Mouse (Mus musculus): ENCODE measurements around the gene Ap1s3. TPM values are rescaled to one million over a fixed set of nuclear protein-coding genes. Genes with fewer than 3 reads are reported as not detected.
"Not testable (repeated sequence)": the region's sequence is repeated elsewhere in the genome, so short reads cannot be mapped to it uniquely, and the experiment has no call there.

Ap1s3 gene
- polyA plus RNA-seq, 1 experiment = 1.8 TPM

DNA sequence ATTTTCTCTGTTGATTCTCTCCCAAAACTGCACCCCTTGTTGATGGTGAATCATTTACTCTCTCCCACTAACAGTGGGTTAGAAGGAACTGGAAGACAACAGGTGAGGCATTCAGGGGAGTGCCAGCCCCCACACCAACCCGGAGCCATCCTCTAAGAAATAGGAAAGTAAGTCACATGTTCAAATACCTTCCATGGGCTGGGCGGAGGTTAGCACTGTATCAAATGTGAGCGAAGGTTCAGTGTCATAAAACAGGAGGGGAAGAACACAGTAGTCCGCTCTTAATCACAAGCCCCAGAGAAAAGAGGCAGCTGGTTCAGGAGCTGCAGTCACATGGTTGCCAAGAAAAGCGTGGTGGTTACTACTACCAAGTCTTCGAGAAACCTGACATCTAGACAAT lies 32.7 kb downstream of the Ap1s3 start:
- DNase-seq = no peak
- no peak overlapping the region for H3K27ac ChIP-seq (ENCODE audit: insufficient read depth, low read length)
- H3K4me3 ChIP-seq (replicated peaks; ENCODE audit: insufficient read depth, low read depth, low read length) = no peak overlapping the region
- H3K4me1 ChIP-seq (ENCODE audit: control insufficient read depth, insufficient read depth, low read length) = no peaks in the 10 kb centered on the region
- TF ChIP-seq CTCF (IDR thresholded peaks at IDR 0.05; ENCODE audit: borderline replicate concordance, insufficient read depth, low read depth, low read length) = no peak
- TF ChIP-seq POLR2A (IDR thresholded peaks at IDR 0.05; ENCODE audit: borderline replicate concordance, insufficient read depth, low read length) = no peak
- no peaks in the 10 kb centered on the region for H3K27me3 ChIP-seq (ENCODE audit: control insufficient read depth, insufficient read depth, low read length)
- WGBS = 86% methylated on average over 6 of the region's 6 CpGs

DNA sequence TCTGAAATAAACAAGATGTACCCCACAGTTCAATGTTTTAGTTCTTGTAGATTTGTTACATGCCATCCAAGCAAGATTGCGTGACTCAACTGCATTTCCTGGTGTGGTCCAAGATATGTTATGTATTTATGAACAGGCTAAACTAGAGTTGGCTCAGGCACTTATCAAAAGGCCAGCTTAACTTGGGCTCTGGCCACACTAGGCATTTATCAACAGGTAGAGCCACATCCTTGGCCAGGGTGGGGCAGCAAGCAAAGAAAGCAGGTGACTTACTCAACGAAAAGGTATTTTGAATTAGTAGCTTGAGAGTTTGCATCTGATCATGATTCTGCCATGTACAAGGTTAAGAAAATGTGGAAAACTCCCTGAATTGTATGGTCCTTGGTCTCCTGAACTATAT lies 34.0 kb downstream of the Ap1s3 start:
- no peaks in the 10 kb centered on the region for H3K27me3 ChIP-seq (ENCODE audit: control insufficient read depth, insufficient read depth, low read length)
- WGBS = 100% methylated on average over 2 of the region's 2 CpGs
- TF ChIP-seq POLR2A (IDR thresholded peaks at IDR 0.05; ENCODE audit: borderline replicate concordance, insufficient read depth, low read length) (no peak), CTCF (IDR thresholded peaks at IDR 0.05; ENCODE audit: borderline replicate concordance, insufficient read depth, low read depth, low read length) (no peak)
- no peak overlapping the region for H3K27ac ChIP-seq (ENCODE audit: insufficient read depth, low read length)
- no peaks in the 10 kb centered on the region for H3K4me1 ChIP-seq (ENCODE audit: control insufficient read depth, insufficient read depth, low read length)
- no peak overlapping the region for H3K4me3 ChIP-seq (replicated peaks; ENCODE audit: insufficient read depth, low read depth, low read length)
- no peak for DNase-seq

DNA sequence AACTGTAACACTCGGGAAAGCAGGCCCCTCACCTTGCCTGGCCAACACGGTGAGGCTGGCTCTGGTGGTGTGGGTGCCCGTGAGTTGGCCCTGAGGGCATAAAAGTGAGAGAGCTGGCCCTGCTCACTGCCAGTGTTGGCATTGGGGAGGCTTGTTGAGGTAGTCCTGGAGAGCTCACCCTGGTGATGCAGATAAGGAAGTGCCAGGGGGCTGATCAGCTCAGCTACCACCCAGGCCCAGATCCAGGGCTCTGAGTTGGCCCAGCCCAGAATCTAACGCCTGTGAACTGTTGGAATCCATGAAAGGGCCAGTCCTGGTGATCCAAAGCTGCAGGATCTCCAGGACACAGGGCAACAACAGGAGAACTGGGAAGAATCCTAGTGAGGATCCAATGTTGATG lies 40.3 kb downstream of the Ap1s3 start:
- no peak overlapping the region for H3K27ac ChIP-seq (ENCODE audit: insufficient read depth, low read length)
- H3K4me3 ChIP-seq (replicated peaks; ENCODE audit: insufficient read depth, low read depth, low read length) = no peak overlapping the region
- H3K4me1 ChIP-seq (ENCODE audit: control insufficient read depth, insufficient read depth, low read length) = no peaks in the 10 kb centered on the region
- no peak for DNase-seq
- TF ChIP-seq POLR2A (IDR thresholded peaks at IDR 0.05; ENCODE audit: borderline replicate concordance, insufficient read depth, low read length) = no peak
- no peak for TF ChIP-seq CTCF (IDR thresholded peaks at IDR 0.05; ENCODE audit: borderline replicate concordance, insufficient read depth, low read depth, low read length)
- WGBS = 83% methylated on average over 4 of the region's 4 CpGs
- no peaks in the 10 kb centered on the region for H3K27me3 ChIP-seq (ENCODE audit: control insufficient read depth, insufficient read depth, low read length)

DNA sequence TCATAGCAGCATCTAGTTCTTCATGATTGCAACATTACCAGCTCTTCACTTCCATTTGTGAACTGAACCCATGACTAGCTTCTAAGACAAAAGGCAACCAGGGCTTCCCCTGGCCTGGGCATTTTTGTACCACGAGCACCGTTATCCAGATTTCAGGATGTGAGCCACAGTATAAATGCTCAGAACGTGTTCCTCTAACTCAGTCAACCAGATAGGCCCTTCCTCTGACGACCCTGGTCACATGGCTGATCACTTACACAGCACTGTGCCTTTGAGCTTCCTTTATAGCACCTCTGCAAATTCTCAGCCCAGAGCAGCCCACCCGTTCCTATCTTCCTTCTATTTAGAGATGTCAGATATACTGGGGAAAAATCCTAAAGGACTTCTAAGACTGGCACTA lies 42.0 kb downstream of the Ap1s3 start:
- Histone ChIP-seq H3K27me3 (ENCODE audit: control insufficient read depth, insufficient read depth, low read length) (no peaks in the 10 kb centered on the region), H3K4me3 (replicated peaks; ENCODE audit: insufficient read depth, low read depth, low read length) (no peak overlapping the region), H3K4me1 (ENCODE audit: control insufficient read depth, insufficient read depth, low read length) (no peaks in the 10 kb centered on the region), H3K27ac (ENCODE audit: insufficient read depth, low read length) (no peak overlapping the region)
- TF ChIP-seq CTCF (IDR thresholded peaks at IDR 0.05; ENCODE audit: borderline replicate concordance, insufficient read depth, low read depth, low read length) = no peak
- TF ChIP-seq POLR2A (IDR thresholded peaks at IDR 0.05; ENCODE audit: borderline replicate concordance, insufficient read depth, low read length) = no peak
- WGBS = 85% methylated on average over 5 of the region's 5 CpGs
- DNase-seq = no peak

DNA sequence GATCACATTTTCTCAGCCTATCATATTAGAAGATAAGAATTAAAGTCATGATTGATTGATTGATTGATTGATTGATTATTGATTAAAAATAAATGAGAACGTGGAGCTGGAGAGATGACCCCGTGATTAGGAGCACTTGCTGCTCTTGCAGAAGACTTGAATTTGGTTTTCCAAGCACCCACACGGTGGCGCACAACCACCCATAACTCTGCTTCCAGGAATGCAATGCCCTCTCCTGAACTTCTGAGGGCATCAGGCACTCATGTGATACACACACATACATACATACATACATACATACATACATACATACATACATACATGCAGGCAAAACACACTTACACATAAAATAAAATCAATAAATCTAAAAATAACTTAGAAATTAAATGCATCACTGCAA lies 45.6 kb downstream of the Ap1s3 start:
- no peaks in the 10 kb centered on the region for H3K4me1 ChIP-seq (ENCODE audit: control insufficient read depth, insufficient read depth, low read length)
- H3K27me3 ChIP-seq (ENCODE audit: control insufficient read depth, insufficient read depth, low read length) = no peaks in the 10 kb centered on the region
- WGBS = 71% methylated on average over 4 of the region's 4 CpGs
- H3K4me3 ChIP-seq (replicated peaks; ENCODE audit: insufficient read depth, low read depth, low read length) = no peak overlapping the region
- peak; percentile 37; the same call in 1 of the 2 replicates for TF ChIP-seq CTCF (IDR thresholded peaks at IDR 0.05; ENCODE audit: borderline replicate concordance, insufficient read depth, low read depth, low read length)
- no peak for TF ChIP-seq POLR2A (IDR thresholded peaks at IDR 0.05; ENCODE audit: borderline replicate concordance, insufficient read depth, low read length)
- no peak for DNase-seq
- H3K27ac ChIP-seq (ENCODE audit: insufficient read depth, low read length) = no peak overlapping the region

DNA sequence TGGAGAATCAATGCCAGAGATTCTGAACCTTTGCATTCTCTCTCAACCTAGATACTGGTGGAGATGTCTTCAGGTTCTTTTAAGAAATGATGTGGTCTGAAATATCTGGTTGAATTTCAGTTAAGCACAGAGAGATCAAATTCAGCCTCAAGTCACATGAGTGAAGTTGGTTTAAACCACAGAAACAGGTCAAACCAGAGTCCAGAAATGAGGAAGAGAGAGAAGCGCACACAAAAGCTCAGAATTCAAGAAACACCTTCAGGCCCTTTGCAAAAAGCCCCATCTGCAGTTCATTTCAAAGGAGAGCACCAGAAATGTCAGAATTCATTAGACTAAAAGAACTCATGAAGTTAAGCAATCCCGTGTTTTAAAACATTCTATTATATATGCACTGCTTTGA lies 52.3 kb downstream of the Ap1s3 start:
- WGBS = 75% methylated on average over 2 of the region's 2 CpGs

DNA sequence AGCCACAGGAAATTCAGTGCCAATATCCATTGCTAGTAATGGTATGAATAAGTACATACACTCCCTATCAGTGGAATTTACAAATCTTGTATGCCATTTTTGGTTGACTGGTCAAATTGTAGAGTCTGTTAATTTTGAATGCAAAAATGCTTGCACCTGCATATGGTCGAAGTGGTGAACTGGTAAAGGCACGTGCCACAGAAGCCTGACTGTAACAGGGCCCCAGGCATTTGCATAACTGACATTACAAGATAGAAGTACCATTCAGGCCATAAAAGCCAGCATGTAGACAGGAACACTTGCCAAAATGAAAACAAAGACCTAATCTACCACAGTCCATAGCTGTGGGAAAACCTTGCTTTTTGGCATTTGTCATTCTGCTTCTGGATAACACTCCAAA lies 55.3 kb downstream of the Ap1s3 start:
- WGBS = 41% methylated on average over 2 of the region's 2 CpGs
- no peak for DNase-seq
- H3K27ac ChIP-seq (ENCODE audit: insufficient read depth, low read length) = no peak overlapping the region
- TF ChIP-seq CTCF (IDR thresholded peaks at IDR 0.05; ENCODE audit: borderline replicate concordance, insufficient read depth, low read depth, low read length) (no peak), POLR2A (IDR thresholded peaks at IDR 0.05; ENCODE audit: borderline replicate concordance, insufficient read depth, low read length) (no peak)
- no peak overlapping the region for H3K4me3 ChIP-seq (replicated peaks; ENCODE audit: insufficient read depth, low read depth, low read length)
- no peaks in the 10 kb centered on the region for H3K4me1 ChIP-seq (ENCODE audit: control insufficient read depth, insufficient read depth, low read length)
- no peaks in the 10 kb centered on the region for H3K27me3 ChIP-seq (ENCODE audit: control insufficient read depth, insufficient read depth, low read length)

More for the DNA sequence above, 52.3 kb downstream of the Ap1s3 start:
- no peak for DNase-seq
- Histone ChIP-seq H3K4me3 (replicated peaks; ENCODE audit: insufficient read depth, low read depth, low read length) (no peak overlapping the region), H3K4me1 (ENCODE audit: control insufficient read depth, insufficient read depth, low read length) (no peaks in the 10 kb centered on the region), H3K27ac (ENCODE audit: insufficient read depth, low read length) (no peak overlapping the region), H3K27me3 (ENCODE audit: control insufficient read depth, insufficient read depth, low read length) (no peaks in the 10 kb centered on the region)
- TF ChIP-seq POLR2A (IDR thresholded peaks at IDR 0.05; ENCODE audit: borderline replicate concordance, insufficient read depth, low read length) (no peak), CTCF (IDR thresholded peaks at IDR 0.05; ENCODE audit: borderline replicate concordance, insufficient read depth, low read depth, low read length) (no peak)

DNA sequence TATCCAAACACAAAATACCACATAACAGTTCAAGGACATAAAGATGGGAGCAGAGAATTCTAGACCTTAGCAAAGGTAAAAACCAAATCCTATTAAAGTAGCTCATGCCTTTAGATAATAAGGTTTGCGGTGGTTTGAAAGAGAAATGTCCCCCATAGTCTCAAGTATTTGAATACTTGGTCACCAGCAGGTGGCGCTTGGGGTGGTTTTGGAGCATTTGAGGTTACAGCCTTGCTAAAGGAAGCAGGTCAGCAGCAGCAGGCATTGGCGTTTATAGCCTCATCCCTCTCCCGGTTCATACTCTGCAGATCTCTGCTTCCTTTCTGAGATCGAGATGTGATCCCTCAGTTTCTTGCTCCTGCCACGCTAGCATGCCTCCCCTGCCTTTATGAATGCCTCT lies 57.3 kb downstream of the Ap1s3 start:
- 96% methylated on average over 6 of the region's 6 CpGs for WGBS

DNA sequence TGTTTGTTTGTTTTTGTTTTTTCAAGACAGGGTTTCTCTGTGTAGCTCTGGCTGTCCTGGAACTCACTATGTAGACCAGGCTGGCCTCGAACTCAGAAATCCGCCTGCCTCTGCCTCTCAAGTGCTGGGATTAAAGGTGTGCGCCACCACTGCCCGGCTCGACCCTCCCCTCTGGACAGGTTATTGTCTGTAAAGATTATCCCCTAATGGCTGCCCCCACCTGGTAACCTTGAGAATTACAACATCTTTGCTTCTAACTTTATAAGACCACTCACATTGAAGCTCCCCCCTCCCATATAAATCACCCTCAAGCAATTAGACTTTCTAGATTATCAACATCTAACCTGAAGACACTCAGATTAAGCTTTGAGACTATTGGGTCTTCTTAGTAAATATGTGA lies 60.5 kb downstream of the Ap1s3 start:
- WGBS = 95% methylated on average over 5 of the region's 5 CpGs
- not testable (repeated sequence) for H3K4me3 ChIP-seq (replicated peaks; ENCODE audit: insufficient read depth, low read depth, low read length); H3K27me3 ChIP-seq (ENCODE audit: control insufficient read depth, insufficient read depth, low read length); H3K27ac ChIP-seq (ENCODE audit: insufficient read depth, low read length); H3K4me1 ChIP-seq (ENCODE audit: control insufficient read depth, insufficient read depth, low read length)
- DNase-seq = peak in 1 of 2 experiments; percentile 3

More for the DNA sequence above, 57.3 kb downstream of the Ap1s3 start:
- DNase-seq = no peak
- Histone ChIP-seq H3K4me3 (replicated peaks; ENCODE audit: insufficient read depth, low read depth, low read length) (no peak overlapping the region), H3K27ac (ENCODE audit: insufficient read depth, low read length) (no peak overlapping the region), H3K27me3 (ENCODE audit: control insufficient read depth, insufficient read depth, low read length) (no peaks in the 10 kb centered on the region), H3K4me1 (ENCODE audit: control insufficient read depth, insufficient read depth, low read length) (no peaks in the 10 kb centered on the region)
- no peak for TF ChIP-seq POLR2A (IDR thresholded peaks at IDR 0.05; ENCODE audit: borderline replicate concordance, insufficient read depth, low read length)
- TF ChIP-seq CTCF (IDR thresholded peaks at IDR 0.05; ENCODE audit: borderline replicate concordance, insufficient read depth, low read depth, low read length) = no peak

DNA sequence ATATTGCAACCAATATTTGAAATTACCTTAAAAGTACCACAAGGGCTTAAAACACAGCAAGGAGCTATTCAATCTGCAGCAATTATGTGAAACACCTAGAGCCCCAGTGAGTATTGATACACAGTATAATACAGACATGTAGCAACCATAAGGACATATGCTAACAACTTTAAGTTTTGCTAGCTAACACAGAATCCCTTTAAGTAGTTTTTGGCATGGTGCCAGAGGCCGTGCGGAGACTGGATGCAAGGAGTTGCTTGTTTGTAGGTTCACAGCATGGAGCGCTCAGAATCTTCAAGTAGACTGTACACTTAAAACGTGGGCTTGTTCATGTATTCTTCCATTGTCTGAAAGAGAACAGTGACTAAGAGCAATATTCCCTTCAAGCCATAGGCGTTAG lies 62.9 kb downstream of the Ap1s3 start:
- not testable (repeated sequence) for DNase-seq; H3K27me3 ChIP-seq (ENCODE audit: control insufficient read depth, insufficient read depth, low read length); H3K27ac ChIP-seq (ENCODE audit: insufficient read depth, low read length); H3K4me1 ChIP-seq (ENCODE audit: control insufficient read depth, insufficient read depth, low read length); H3K4me3 ChIP-seq (replicated peaks; ENCODE audit: insufficient read depth, low read depth, low read length)
- 22% methylated on average over 5 of the region's 5 CpGs for WGBS
